Mouse (Mus musculus): ENCODE measurements around the gene Vps29. TPM values are rescaled to one million over a fixed set of nuclear protein-coding genes. Genes with fewer than 3 reads are reported as not detected.
A peak's percentile ranks its signal among the peaks of the same experiment; 100 is the strongest.

Gene Vps29
- total RNA-seq (2014; rRNA removed; ENCODE audit: low replicate concordance) (84.0 and 92.5 TPM in 2 replicates), polyA plus RNA-seq (2015; fragmentation: Nextera tagmentation; extraction: Ambion mirVana) (184 and 206 TPM in 2 replicates)

DNA sequence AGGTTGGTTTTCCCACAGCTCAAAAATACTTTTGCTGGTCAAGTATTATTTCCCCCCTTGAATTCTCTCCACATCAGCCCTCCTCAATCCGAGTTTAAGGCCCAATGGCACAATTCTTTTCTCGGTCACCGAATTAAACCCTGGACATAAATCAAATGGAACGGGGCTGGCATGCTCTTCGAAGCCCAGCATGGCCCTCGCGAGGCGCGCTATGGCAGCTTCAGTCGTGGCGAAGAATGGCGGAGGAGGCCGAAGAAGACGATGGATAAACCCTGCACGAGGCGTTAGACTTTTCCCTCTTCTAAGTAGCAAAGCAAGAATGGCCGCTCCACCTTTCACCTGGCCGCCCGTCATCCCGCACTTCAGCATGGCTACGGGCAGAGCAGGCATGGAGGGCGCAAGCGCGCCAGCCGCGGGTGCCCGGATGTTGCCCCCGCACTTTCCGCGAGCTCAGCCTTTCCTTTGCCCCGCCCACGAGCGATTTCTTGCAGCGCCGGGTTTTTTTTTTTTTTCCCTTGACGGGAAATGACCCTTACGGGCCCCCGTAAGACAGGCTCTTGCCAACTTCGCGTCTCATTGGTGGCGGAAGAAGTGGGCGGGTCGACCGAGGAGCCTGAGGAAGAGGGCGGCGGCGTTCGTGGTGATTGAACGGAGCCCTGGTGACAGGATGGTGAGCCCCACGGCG, at the start of gene Vps29, which contains the start of gene Rad9b:
Gene Vps29 (plus strand): TSS at position 563 of the 685 bp plus-strand sequence.
Gene Rad9b (minus strand): TSS at position 427 of the 685 bp plus-strand sequence.
- WGBS, result 2% methylated on average over 51 of the region's 51 CpGs
- ATAC-seq (ENCODE audit: insufficient read depth, low read depth) (peak; percentile 92), DNase-seq (ENCODE audit: low spot score) (peak; percentile 98)

DNA sequence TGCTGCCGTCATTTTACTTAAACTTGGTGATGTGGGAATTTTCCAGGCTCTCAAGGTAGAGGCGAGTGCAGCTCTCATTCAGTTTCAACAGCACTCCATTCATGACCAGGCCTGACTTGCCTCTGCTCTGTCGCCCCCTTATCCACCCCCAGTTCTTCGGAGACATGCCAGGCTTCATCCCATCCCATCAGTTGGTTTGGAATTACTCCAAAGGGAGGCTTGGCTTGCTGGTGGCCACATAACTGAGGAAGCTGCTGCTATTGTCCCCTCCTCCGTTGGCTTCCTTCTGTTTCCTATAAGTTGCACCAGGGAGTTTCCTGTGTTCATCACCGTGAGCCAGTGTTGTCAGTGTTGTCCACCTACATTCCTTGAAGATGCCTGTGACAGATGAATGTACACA, 49.6 kb upstream of the Vps29 start:
- WGBS, result 45% methylated on average over 6 of the region's 6 CpGs
- H3K9me3 ChIP-seq (replicated peaks; ENCODE audit: control insufficient read depth, low read length), result no peaks in the 10 kb centered on the region
- ATAC-seq (ENCODE audit: insufficient read depth, low read depth) (no peak), DNase-seq (ENCODE audit: low spot score) (no peak)
- H3K4me1 ChIP-seq (ENCODE audit: control insufficient read depth, insufficient read depth), result peaks cover 39% of the 10 kb centered on the region
- peak overlapping the region; percentile 1; the same call in 1 of the 2 replicates for H3K27ac ChIP-seq (ENCODE audit: low read depth)
- H3K27me3 ChIP-seq (ENCODE audit: control insufficient read depth, insufficient read depth, low read length), result no peaks in the 10 kb centered on the region
- no peak overlapping the region for H3K4me2 ChIP-seq (ENCODE audit: low read depth, low read length)
- H3K36me3 ChIP-seq (replicated peaks; ENCODE audit: control insufficient read depth, insufficient read depth, low read length), result peaks cover 12% of the 10 kb centered on the region
- H3K4me3 ChIP-seq (ENCODE audit: low read depth, low read length), result no peak overlapping the region
- H3K9ac ChIP-seq (replicated peaks; ENCODE audit: low read depth, low read length), result no peak overlapping the region
- TF ChIP-seq EP300 (IDR thresholded peaks at IDR 0.05; ENCODE audit: low read depth), result no peak

More for the DNA sequence above, at the start of gene Vps29, which contains the start of gene Rad9b:
- TF ChIP-seq CTCF (IDR thresholded peaks at IDR 0.05; ENCODE audit: low read depth) (no peak), EP300 (IDR thresholded peaks at IDR 0.05; ENCODE audit: low read depth) (peak; percentile 82; the same call in 1 of the 2 replicates)
- Histone ChIP-seq H3K36me3 (replicated peaks; ENCODE audit: control insufficient read depth, insufficient read depth, low read length) (no peaks in the 10 kb centered on the region), H3K9ac (replicated peaks; ENCODE audit: low read depth, low read length) (peak within 1 kb of the TSS; percentile 83), H3K4me1 (ENCODE audit: control insufficient read depth, insufficient read depth) (peaks cover 7% of the 10 kb centered on the region), H3K9me3 (replicated peaks; ENCODE audit: control insufficient read depth, low read length) (no peaks in the 10 kb centered on the region), H3K27me3 (ENCODE audit: control insufficient read depth, insufficient read depth, low read length) (no peaks in the 10 kb centered on the region), H3K4me2 (ENCODE audit: low read depth, low read length) (peak within 1 kb of the TSS; percentile 82), H3K4me3 (ENCODE audit: low read depth, low read length) (peak within 1 kb of the TSS; percentile 83), H3K27ac (ENCODE audit: low read depth) (peak within 1 kb of the TSS; percentile 77)

DNA sequence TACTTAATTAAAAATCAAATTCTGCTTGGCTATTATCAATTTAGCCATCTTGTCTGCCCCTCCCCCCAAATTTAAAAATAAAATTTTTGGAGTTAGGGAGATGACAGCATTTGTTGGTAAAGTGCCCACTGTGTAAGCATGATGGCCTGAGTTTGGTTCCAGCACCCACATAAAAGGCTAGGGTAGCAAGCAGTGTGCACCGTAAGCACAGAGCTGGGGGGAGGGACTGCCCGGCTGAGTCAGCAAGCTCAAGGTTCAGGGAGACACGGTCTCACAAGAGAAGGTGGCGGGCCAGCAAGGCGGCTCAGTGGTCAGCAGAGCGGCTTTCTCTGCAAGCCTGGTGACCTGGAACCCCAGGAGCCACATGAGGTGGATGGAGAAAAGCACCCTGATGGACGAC, 48.7 kb upstream of the Vps29 start:
- DNase-seq (ENCODE audit: low spot score) (no peak), ATAC-seq (ENCODE audit: insufficient read depth, low read depth) (no peak)
- Histone ChIP-seq H3K4me1 (ENCODE audit: control insufficient read depth, insufficient read depth) (peaks cover 39% of the 10 kb centered on the region), H3K4me3 (ENCODE audit: low read depth, low read length) (no peak overlapping the region), H3K27me3 (ENCODE audit: control insufficient read depth, insufficient read depth, low read length) (no peaks in the 10 kb centered on the region), H3K9me3 (replicated peaks; ENCODE audit: control insufficient read depth, low read length) (no peaks in the 10 kb centered on the region), H3K36me3 (replicated peaks; ENCODE audit: control insufficient read depth, insufficient read depth, low read length) (peaks cover 14% of the 10 kb centered on the region), H3K27ac (ENCODE audit: low read depth) (no peak overlapping the region), H3K4me2 (ENCODE audit: low read depth, low read length) (no peak overlapping the region), H3K9ac (replicated peaks; ENCODE audit: low read depth, low read length) (no peak overlapping the region)
- 85% methylated on average over 7 of the region's 7 CpGs for WGBS
- TF ChIP-seq CTCF (IDR thresholded peaks at IDR 0.05; ENCODE audit: low read depth) (no peak), EP300 (IDR thresholded peaks at IDR 0.05; ENCODE audit: low read depth) (no peak)

DNA sequence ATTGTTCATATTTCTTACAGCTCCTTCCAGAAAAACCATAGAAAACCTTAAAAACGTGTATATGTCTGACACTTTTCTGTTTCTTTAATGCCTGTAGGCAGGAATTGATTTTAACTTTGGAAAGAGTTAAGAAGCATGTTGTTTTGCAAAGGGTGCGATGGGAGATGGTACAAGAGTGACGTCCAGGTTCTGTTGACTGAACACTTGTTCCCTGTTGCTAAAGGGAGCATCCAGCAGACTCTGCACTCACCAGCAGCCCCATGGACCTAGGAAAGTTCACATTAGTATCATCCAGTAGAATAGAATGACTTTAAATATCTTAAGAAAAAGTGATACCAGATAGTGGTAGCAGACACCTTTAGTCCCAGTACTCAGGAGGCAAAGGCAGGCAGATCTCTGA, 47.6 kb upstream of the Vps29 start:
- Histone ChIP-seq H3K9ac (replicated peaks; ENCODE audit: low read depth, low read length) (no peak overlapping the region), H3K36me3 (replicated peaks; ENCODE audit: control insufficient read depth, insufficient read depth, low read length) (peaks cover 21% of the 10 kb centered on the region), H3K4me3 (ENCODE audit: low read depth, low read length) (no peak overlapping the region), H3K27ac (ENCODE audit: low read depth) (no peak overlapping the region), H3K4me1 (ENCODE audit: control insufficient read depth, insufficient read depth) (peaks cover 37% of the 10 kb centered on the region), H3K9me3 (replicated peaks; ENCODE audit: control insufficient read depth, low read length) (no peaks in the 10 kb centered on the region), H3K27me3 (ENCODE audit: control insufficient read depth, insufficient read depth, low read length) (no peaks in the 10 kb centered on the region), H3K4me2 (ENCODE audit: low read depth, low read length) (no peak overlapping the region)
- no peak for DNase-seq (ENCODE audit: low spot score)
- 85% methylated on average over 3 of the region's 3 CpGs for WGBS
- no peak for TF ChIP-seq CTCF (IDR thresholded peaks at IDR 0.05; ENCODE audit: low read depth)
- no peak for TF ChIP-seq EP300 (IDR thresholded peaks at IDR 0.05; ENCODE audit: low read depth)
- ATAC-seq (ENCODE audit: insufficient read depth, low read depth), result no peak

DNA sequence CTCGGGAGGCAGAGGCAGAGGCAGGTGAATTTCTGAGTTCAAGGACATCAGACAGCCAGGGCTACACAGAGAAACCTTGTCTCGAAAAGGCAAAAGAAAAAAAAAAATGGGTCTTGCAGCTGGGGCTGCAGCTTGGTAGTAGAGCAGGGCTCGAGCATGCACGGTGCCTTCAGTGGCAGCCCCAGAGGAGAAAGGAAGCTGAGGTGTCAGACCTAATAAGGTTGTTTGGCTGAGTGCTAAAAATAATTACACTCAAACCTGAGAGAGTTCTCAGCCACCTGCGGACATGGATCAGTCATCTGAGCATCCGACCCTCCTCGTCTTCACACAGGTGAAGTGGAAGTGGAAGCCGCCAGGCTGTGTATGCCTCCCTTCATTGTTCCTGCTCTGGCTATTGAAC, 43.5 kb upstream of the Vps29 start:
- Histone ChIP-seq H3K27ac (ENCODE audit: low read depth) (peak overlapping the region; percentile 33; the same call in 1 of the 2 replicates), H3K27me3 (ENCODE audit: control insufficient read depth, insufficient read depth, low read length) (no peaks in the 10 kb centered on the region), H3K4me2 (ENCODE audit: low read depth, low read length) (no peak overlapping the region), H3K9me3 (replicated peaks; ENCODE audit: control insufficient read depth, low read length) (no peaks in the 10 kb centered on the region), H3K36me3 (replicated peaks; ENCODE audit: control insufficient read depth, insufficient read depth, low read length) (peaks cover 30% of the 10 kb centered on the region), H3K4me3 (ENCODE audit: low read depth, low read length) (no peak overlapping the region), H3K9ac (replicated peaks; ENCODE audit: low read depth, low read length) (no peak overlapping the region), H3K4me1 (ENCODE audit: control insufficient read depth, insufficient read depth) (peaks cover 9% of the 10 kb centered on the region; the same call in 1 of the 2 replicates)
- ATAC-seq (ENCODE audit: insufficient read depth, low read depth), result no peak
- DNase-seq (ENCODE audit: low spot score), result no peak
- 50% methylated on average over 8 of the region's 8 CpGs for WGBS
- no peak for TF ChIP-seq CTCF (IDR thresholded peaks at IDR 0.05; ENCODE audit: low read depth)
- TF ChIP-seq EP300 (IDR thresholded peaks at IDR 0.05; ENCODE audit: low read depth), result no peak
